Mouse (Mus musculus): Measurements from ENCODE around the gene Nell2. TPM values are rescaled to one million over a fixed set of nuclear protein-coding genes. Genes with fewer than 3 reads are reported as not detected.

Gene Nell2
- polyA plus RNA-seq, 1 experiment from 2014 or later, result 166 TPM

DNA sequence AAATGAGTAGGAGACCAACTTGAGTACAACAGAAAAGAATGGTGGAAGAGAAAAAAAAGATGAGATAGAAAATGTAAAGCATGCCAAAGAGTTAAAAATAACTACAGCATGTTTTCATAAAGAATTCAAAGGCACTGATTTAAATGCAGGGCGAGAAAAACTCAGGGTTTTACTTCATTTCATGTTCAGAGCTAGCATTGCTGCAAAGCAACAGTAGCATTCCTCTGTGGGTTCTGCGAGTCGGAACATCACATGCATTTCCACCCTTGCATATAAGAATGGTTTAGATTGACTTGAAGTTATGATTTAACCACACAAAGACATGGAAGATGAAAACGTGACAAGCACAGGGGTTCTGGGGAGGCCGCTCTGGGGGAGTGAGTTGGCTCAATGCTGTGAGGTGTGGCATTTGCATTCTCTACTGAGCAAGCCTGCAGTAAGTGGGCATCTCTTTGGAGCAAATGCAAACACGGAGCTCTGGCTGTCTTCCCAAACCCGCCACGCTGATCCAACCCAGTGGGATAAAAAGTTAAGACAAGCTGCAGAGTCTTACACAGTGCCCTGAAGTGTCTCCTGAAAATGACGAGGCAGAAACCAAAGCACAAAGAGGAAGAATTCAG lies 334.6 kb downstream of the Nell2 start:
- H3K27me3 ChIP-seq, result no peaks in the 10 kb centered on the region
- 71% methylated on average over 9 of the region's 9 CpGs for WGBS
- H3K4me2 ChIP-seq, result no peak overlapping the region
- no peaks in the 10 kb centered on the region for H3K36me3 ChIP-seq
- no peaks in the 10 kb centered on the region for H3K9me3 ChIP-seq
- ATAC-seq (ENCODE audit: low read depth), result no peak
- H3K27ac ChIP-seq (replicated peaks), result no peak overlapping the region
- H3K9ac ChIP-seq, result no peak overlapping the region
- H3K4me3 ChIP-seq, result no peak overlapping the region
- H3K4me1 ChIP-seq (replicated peaks), result no peaks in the 10 kb centered on the region

DNA sequence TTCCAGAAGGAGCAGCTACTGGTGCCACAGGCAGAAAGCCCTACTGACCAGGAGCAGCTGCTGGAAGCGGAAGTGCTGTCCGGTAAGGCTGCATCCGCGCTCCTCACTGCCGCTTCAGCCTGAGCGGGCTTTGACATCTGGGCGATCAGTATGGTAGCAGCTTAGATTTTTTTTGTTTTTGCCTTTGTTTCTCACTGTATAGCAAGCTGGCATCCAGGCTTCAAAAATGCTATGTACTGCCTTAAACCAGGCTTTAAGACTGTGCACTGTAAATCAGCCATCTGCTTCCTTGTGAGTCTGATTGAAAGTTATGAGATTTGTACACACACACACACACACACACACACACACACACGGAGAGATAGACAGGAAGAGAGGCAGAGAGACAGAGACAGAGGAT lies 335.4 kb downstream of the Nell2 start:
- H3K4me2 ChIP-seq, result no peak overlapping the region
- no peaks in the 10 kb centered on the region for H3K4me1 ChIP-seq (replicated peaks)
- no peak overlapping the region for H3K4me3 ChIP-seq
- 84% methylated on average over 8 of the region's 8 CpGs for WGBS
- H3K9ac ChIP-seq, result no peak overlapping the region
- no peaks in the 10 kb centered on the region for H3K27me3 ChIP-seq
- H3K9me3 ChIP-seq, result no peaks in the 10 kb centered on the region
- ATAC-seq (ENCODE audit: low read depth), result no peak
- H3K36me3 ChIP-seq, result no peaks in the 10 kb centered on the region
- H3K27ac ChIP-seq (replicated peaks), result no peak overlapping the region

DNA sequence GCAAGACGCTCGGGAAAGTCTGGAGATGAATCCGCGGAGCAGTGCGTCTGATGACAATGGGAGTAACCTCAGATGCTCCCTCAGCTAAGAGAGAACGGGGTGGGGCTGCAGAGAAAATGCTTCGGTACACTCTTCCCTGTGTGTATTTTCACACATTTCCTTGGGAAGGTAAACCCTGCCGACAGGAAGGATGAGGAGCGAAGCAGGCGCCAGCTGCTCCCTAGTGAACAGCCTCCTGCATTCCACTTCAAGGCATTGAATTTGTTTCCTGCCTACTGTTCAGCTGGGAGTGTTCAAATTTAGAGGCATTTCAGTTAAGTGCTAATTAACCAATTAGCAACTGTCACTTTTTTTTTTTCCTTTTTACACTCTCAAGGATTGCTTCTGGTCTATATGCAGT lies 342.1 kb downstream of the Nell2 start:
- no peak overlapping the region for H3K9ac ChIP-seq
- no peak overlapping the region for H3K27ac ChIP-seq (replicated peaks)
- no peaks in the 10 kb centered on the region for H3K27me3 ChIP-seq
- H3K4me3 ChIP-seq, result no peak overlapping the region
- no peaks in the 10 kb centered on the region for H3K9me3 ChIP-seq
- WGBS, result 52% methylated on average over 10 of the region's 10 CpGs
- ATAC-seq (ENCODE audit: low read depth), result no peak
- peaks cover 11% of the 10 kb centered on the region for H3K4me1 ChIP-seq (replicated peaks)
- no peaks in the 10 kb centered on the region for H3K36me3 ChIP-seq
- H3K4me2 ChIP-seq, result no peak overlapping the region

DNA sequence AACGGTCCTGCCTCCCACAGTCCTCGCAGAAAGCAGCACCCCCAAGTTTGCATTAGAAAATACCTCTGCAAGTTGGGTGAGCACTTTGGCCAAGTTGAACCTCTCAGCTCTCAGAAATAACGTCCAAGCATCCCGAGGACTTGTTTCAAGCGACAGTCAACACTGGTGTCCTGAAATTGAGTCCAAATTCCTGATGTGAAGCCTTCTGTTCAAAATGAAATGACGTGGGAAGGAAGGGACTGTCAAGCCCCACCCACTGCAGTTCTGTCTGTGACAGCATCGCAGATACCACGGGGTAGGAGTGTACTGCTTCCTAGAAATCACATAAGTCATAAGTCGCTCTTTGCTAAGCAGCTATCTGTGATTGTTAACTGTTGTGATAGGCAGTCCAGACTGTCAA lies 342.9 kb downstream of the Nell2 start:
- ATAC-seq (ENCODE audit: low read depth), result no peak
- Histone ChIP-seq H3K9me3 (no peaks in the 10 kb centered on the region), H3K27ac (replicated peaks) (no peak overlapping the region), H3K36me3 (no peaks in the 10 kb centered on the region), H3K4me3 (no peak overlapping the region), H3K9ac (no peak overlapping the region), H3K27me3 (no peaks in the 10 kb centered on the region), H3K4me1 (replicated peaks) (peaks cover 11% of the 10 kb centered on the region), H3K4me2 (no peak overlapping the region)
- 67% methylated on average over 9 of the region's 9 CpGs for WGBS

DNA sequence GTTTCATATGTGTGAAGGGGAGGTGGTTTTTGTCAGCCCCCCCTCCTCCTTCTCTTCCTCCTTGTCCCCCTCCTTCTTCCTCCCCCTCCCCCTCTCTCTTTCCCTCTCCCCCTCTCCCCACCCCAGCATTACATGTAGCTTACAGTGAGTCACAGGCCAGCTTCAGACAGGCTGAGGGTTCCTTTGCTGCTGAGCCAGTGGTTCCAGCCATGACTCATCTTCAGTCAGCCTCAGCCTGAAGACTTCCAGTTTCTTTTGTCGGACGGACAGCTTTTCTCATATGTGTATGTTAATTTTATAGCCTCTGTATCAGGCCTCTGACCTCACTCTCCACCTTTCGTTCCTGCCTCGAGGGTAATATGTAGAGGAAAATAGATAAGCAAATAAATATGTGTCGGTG lies 344.9 kb downstream of the Nell2 start:
- no peak for ATAC-seq (ENCODE audit: low read depth)
- H3K4me2 ChIP-seq, result no peak overlapping the region
- H3K9me3 ChIP-seq, result no peaks in the 10 kb centered on the region
- H3K36me3 ChIP-seq, result no peaks in the 10 kb centered on the region
- peaks cover 11% of the 10 kb centered on the region for H3K4me1 ChIP-seq (replicated peaks)
- 46% methylated on average over 5 of the region's 5 CpGs for WGBS
- no peak overlapping the region for H3K9ac ChIP-seq
- H3K27ac ChIP-seq (replicated peaks), result 0 out of 2 replicates have a peak overlapping the region, but pooled peaks have one; percentile 25
- no peaks in the 10 kb centered on the region for H3K27me3 ChIP-seq
- no peak overlapping the region for H3K4me3 ChIP-seq

DNA sequence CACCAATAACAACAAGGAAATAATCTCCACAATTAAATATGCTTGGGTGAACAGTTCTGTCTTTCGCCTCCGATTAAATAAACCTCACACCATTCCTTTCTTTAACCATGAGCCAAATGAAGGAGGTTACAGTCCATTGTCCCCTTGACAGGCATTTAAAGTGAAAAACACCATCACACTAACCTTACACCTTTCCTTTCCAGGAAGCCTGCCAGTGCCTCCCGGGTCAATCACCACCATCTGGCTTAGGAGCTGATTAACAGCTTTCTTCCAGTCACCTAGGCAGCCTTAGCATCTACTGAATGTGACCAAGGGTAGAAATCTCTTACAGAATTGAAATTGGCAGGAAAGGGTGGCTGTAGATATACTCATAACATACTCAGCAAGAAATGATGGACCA lies 371.5 kb downstream of the Nell2 start:
- Histone ChIP-seq H3K27me3 (no peaks in the 10 kb centered on the region), H3K4me1 (replicated peaks) (no peaks in the 10 kb centered on the region), H3K4me3 (no peak overlapping the region), H3K9ac (no peak overlapping the region), H3K4me2 (no peak overlapping the region), H3K36me3 (no peaks in the 10 kb centered on the region), H3K9me3 (no peaks in the 10 kb centered on the region), H3K27ac (replicated peaks) (no peak overlapping the region)
- no peak for ATAC-seq (ENCODE audit: low read depth)
- WGBS, result 30% methylated on average over 3 of the region's 3 CpGs

DNA sequence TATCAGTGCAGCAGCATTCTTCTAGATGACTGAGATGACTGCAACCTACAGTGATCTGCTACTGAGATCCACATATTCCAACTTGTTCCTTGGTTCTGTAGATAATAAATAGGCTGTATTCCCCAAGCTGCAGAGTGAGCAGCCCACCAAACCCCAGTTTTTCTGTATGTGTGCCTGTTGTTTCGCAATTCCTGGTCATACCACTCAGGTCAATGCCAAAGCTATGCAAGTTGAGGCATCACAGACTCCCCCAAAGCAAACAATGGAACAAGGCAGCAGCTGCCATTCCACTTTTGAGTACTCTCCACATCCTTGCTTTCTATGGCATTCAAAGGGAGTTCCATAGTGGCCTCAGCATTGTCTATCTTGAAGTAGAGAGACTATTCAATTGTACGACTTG lies 383.2 kb downstream of the Nell2 start:
- no peak overlapping the region for H3K4me2 ChIP-seq
- ATAC-seq (ENCODE audit: low read depth), result no peak
- 82% methylated on average over 2 of the region's 2 CpGs for WGBS
- H3K4me1 ChIP-seq (replicated peaks), result no peaks in the 10 kb centered on the region
- H3K36me3 ChIP-seq, result no peaks in the 10 kb centered on the region
- H3K9me3 ChIP-seq, result no peaks in the 10 kb centered on the region
- H3K27ac ChIP-seq (replicated peaks), result no peak overlapping the region
- no peak overlapping the region for H3K4me3 ChIP-seq
- H3K27me3 ChIP-seq, result no peaks in the 10 kb centered on the region
- H3K9ac ChIP-seq, result no peak overlapping the region

DNA sequence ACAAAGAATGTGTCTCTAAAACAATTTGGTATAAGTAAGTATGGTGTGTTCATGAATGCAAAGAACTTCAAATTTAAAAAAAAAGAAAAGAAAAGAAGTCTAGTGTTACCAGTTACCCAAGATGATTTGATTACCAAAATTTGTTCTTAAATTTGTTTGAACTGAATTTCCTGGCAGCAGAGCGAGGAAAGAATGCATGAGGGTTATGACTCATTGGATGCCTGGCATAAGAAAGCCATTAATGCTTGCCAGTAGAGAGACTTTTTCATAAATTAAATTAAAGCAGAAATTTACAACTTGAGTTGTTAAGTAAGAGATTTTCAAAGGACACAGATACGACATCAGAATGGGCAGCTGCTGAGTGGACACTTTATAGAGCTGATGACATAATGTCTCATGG lies 384.2 kb downstream of the Nell2 start:
- Histone ChIP-seq H3K9me3 (no peaks in the 10 kb centered on the region), H3K4me2 (no peak overlapping the region), H3K4me3 (no peak overlapping the region), H3K27me3 (no peaks in the 10 kb centered on the region), H3K9ac (no peak overlapping the region), H3K4me1 (replicated peaks) (no peaks in the 10 kb centered on the region), H3K36me3 (no peaks in the 10 kb centered on the region), H3K27ac (replicated peaks) (no peak overlapping the region)
- WGBS, result 84% methylated on average over 2 of the region's 2 CpGs
- no peak for ATAC-seq (ENCODE audit: low read depth)

DNA sequence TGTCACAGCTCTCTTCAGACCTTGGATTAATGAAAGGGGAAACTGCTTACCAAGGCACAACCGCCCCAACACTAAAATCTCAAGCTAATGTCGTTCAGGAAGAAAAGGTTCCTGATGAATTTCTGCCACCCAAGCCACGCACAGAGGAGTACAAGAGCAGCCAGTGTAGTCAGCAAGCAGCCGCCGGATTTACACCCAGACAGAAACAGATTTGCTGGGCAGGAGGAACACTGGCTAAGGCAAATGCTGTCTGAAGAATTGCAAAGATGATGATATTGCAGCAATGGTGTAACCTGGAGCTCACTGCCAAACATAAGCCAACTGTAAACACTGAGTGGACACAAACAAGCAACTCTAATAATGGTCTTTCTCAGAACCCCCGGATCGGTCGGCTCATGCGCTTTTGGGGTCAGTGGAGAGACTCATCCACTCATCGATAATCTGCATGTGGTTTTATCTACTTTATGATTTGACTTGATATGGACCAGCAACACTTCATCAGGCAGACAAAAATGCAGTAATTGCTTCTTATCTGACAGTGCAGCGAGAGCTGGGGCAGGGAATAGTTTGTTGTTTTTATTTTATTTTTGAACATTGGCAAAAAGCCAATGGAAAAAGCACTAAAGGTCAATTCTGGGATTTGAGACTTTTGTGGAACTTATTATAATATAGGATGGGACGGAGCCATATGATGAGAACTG lies 389.5 kb downstream of the Nell2 start:
- no peak overlapping the region for H3K4me2 ChIP-seq
- H3K4me1 ChIP-seq (replicated peaks), result 0 out of 2 replicates have a peak, but pooled peaks cover 5% of the 10 kb centered on the region
- ATAC-seq (ENCODE audit: low read depth), result no peak
- no peaks in the 10 kb centered on the region for H3K9me3 ChIP-seq
- 76% methylated on average over 12 of the region's 12 CpGs for WGBS
- no peak overlapping the region for H3K27ac ChIP-seq (replicated peaks)
- H3K36me3 ChIP-seq, result no peaks in the 10 kb centered on the region
- no peaks in the 10 kb centered on the region for H3K27me3 ChIP-seq
- no peak overlapping the region for H3K9ac ChIP-seq
- no peak overlapping the region for H3K4me3 ChIP-seq

DNA sequence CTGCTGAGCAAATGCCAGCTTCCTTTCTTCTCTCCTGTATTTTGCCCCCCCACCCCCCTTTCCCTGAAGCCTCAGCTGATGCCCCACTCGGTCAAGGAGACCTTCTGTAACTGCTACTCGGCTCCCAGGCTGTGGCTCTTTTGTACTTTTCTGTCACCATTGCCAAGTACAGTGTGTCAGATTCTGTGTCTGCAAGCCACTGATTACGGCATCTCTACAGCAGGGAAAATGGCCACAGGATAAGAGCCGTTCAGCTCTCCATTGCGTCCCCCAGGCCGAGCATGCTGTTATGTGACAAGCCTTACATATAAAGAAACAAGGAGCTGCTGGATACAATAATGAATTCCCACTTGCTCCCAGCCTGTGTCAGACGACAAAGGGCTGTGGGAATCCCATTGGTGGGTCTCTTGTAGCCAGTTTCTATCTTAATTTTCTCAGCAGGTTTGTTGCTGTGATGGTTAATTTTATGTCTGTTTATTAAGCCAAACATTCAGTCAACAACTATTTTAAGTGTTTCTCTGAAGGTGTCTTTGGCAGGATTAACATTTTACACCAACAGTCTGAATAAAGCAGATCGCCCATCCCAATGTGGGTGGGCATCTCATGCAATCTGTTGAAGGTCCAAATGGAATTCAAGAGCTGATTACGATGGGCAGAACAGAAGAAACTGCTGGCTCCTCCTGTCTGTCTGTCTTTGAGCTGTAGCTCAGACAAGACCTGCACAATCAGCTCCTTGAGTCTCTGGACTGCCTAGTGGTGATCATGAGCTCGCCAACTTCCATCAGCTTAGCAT lies 391.1 kb downstream of the Nell2 start:
- Histone ChIP-seq H3K9me3 (no peaks in the 10 kb centered on the region), H3K9ac (no peak overlapping the region), H3K36me3 (no peaks in the 10 kb centered on the region), H3K4me1 (replicated peaks) (0 out of 2 replicates have a peak, but pooled peaks cover 5% of the 10 kb centered on the region), H3K4me2 (no peak overlapping the region), H3K4me3 (no peak overlapping the region), H3K27ac (replicated peaks) (no peak overlapping the region), H3K27me3 (no peaks in the 10 kb centered on the region)
- 63% methylated on average over 10 of the region's 10 CpGs for WGBS
- ATAC-seq (ENCODE audit: low read depth), result no peak

DNA sequence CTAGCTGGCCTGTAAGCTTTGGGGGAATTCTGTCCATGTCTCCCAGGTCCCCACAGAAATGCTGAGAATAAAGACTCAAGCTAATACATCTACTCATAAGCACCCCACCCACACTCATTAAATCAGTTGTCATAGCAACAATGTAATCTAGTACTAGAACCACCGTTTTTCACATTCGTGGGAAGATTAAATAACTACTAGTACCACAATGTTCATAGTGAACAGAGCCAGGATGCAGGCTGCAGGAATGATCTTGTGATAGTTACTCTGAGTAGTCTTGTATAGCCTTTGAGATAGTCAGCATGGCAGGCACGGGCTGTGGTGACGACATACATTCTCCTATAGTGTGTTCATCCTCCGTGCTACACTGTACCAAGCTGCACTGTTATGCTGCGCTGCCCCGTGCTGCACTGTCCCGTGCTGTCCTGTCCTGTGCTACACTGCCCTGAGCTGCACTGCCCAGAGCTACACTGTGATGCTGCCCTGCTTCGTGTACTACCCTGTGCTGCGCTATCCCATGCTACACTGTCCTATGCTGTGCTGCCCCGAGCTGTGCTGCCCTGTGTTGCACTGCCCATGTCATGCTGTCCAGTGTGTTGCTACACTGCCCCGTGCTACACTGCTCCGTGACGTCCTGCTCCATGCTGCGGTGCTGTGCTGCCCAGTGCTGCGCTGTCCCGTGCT lies 392.3 kb downstream of the Nell2 start:
- Histone ChIP-seq H3K4me3 (no peak overlapping the region), H3K9ac (no peak overlapping the region), H3K4me2 (no peak overlapping the region), H3K9me3 (no peaks in the 10 kb centered on the region), H3K4me1 (replicated peaks) (0 out of 2 replicates have a peak, but pooled peaks cover 5% of the 10 kb centered on the region), H3K36me3 (no peaks in the 10 kb centered on the region), H3K27ac (replicated peaks) (no peak overlapping the region), H3K27me3 (no peaks in the 10 kb centered on the region)
- ATAC-seq (ENCODE audit: low read depth), result peak; percentile 59
- WGBS, result 90% methylated on average over 17 of the region's 17 CpGs

DNA sequence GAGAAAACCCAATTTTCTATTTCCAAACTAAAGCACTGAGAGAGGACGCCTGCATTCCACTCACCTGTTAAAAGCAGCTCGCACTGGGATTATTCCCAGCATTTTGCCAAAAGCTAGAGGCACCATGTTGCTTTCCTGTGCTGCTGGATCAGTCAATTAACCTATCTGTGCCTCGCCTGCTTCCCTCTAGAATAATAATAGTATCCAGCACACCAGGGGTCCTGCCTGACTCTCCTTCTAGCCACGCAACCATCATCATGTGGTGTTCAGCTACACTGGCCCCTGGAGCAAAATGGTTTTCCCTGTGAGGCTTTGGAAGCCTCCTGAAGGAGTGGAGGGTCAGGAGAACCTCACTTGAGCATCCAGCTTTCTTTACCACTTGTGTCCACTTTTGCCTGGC lies 397.0 kb downstream of the Nell2 start:
- Histone ChIP-seq H3K9ac (no peak overlapping the region), H3K27me3 (no peaks in the 10 kb centered on the region), H3K4me3 (no peak overlapping the region), H3K36me3 (no peaks in the 10 kb centered on the region), H3K4me2 (no peak overlapping the region), H3K9me3 (no peaks in the 10 kb centered on the region), H3K4me1 (replicated peaks) (0 out of 2 replicates have a peak, but pooled peaks cover 5% of the 10 kb centered on the region), H3K27ac (replicated peaks) (no peak overlapping the region)
- 71% methylated on average over 4 of the region's 4 CpGs for WGBS
- no peak for ATAC-seq (ENCODE audit: low read depth)
